Mouse (Mus musculus): ENCODE measurements around the gene Porcn. TPM values are rescaled to one million over a fixed set of nuclear protein-coding genes. Genes with fewer than 3 reads are reported as not detected.

The Porcn gene
- polyA plus RNA-seq, 1 experiment from 2014 or later: 50.7 TPM

DNA sequence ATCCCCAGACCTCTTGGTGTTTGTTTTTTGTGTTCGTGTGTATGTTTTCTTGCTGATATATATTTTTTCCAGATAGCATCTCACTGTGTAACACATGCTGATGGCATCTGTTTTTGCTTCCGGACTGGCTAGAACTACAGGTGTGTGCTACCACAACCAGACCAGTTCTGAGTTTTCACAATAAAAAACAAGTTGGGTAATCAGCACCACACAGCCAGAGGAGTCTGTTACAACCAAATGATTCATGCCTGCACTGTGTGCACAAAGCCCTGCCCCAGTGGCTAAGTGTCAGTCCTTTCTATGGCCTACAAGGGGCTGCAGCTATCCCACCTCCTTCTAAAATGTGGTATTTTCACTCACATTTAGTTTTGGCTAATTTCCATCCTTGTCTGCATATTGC, 30.4 kb upstream of the Porcn start:
- no peaks in the 10 kb centered on the region for H3K27me3 ChIP-seq (replicated peaks; ENCODE audit: control insufficient read depth, insufficient read depth, low read length)
- no peaks in the 10 kb centered on the region for H3K9me3 ChIP-seq (ENCODE audit: control insufficient read depth, low read length)
- H3K4me1 ChIP-seq (ENCODE audit: control insufficient read depth, insufficient read depth, low read depth, low read length): no peaks in the 10 kb centered on the region
- ATAC-seq: no peak
- H3K4me3 ChIP-seq (ENCODE audit: low read length): no peak overlapping the region
- no peak overlapping the region for H3K27ac ChIP-seq (ENCODE audit: low read depth, low read length)
- no peak overlapping the region for H3K9ac ChIP-seq (ENCODE audit: low read depth, low read length)
- 86% methylated on average over 2 of the region's 2 CpGs for whole genome bisulfite sequencing
- no peak overlapping the region for H3K4me2 ChIP-seq (ENCODE audit: low read length)
- peaks cover 3% of the 10 kb centered on the region; the same call in 1 of the 2 replicates for H3K36me3 ChIP-seq (ENCODE audit: control insufficient read depth, insufficient read depth, low read length)

GRCm38 (mm10) chrX:8233602-8234001, 27.3 kb upstream of the Porcn start:
- no peak for ATAC-seq
- no peaks in the 10 kb centered on the region for H3K36me3 ChIP-seq (ENCODE audit: control insufficient read depth, insufficient read depth, low read length)
- no peak overlapping the region for H3K27ac ChIP-seq (ENCODE audit: low read depth, low read length)
- no peak overlapping the region for H3K9ac ChIP-seq (ENCODE audit: low read depth, low read length)
- H3K9me3 ChIP-seq (ENCODE audit: control insufficient read depth, low read length): no peaks in the 10 kb centered on the region
- no peaks in the 10 kb centered on the region for H3K4me1 ChIP-seq (ENCODE audit: control insufficient read depth, insufficient read depth, low read depth, low read length)
- WGBS: 88% methylated on average over 3 of the region's 3 CpGs
- H3K4me3 ChIP-seq (ENCODE audit: low read length): no peak overlapping the region
- no peaks in the 10 kb centered on the region for H3K27me3 ChIP-seq (replicated peaks; ENCODE audit: control insufficient read depth, insufficient read depth, low read length)
- no peak overlapping the region for H3K4me2 ChIP-seq (ENCODE audit: low read length)

DNA sequence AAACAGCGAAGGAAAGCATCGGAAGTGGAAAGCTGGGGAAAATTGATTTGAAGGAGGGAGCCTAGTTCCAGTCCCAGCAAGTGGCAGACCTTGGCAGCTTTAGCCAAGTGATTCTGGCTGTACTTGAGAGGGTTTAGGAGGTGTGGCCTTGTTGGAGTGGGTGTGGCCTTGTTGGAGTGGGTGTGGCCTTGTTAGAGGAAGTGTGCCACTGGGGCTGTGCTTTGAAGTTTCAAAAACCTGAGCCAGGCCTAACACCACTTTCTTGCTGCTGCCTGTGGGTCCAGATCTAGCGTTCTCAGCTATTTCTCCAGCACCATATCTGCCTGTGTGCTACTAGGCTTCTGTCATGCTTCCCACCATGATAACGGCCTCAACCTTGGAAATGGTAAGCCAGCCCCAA, 23.9 kb upstream of the Porcn start:
- Histone ChIP-seq H3K4me2 (ENCODE audit: low read length) (no peak overlapping the region), H3K4me1 (ENCODE audit: control insufficient read depth, insufficient read depth, low read depth, low read length) (no peaks in the 10 kb centered on the region), H3K27ac (ENCODE audit: low read depth, low read length) (no peak overlapping the region), H3K9me3 (ENCODE audit: control insufficient read depth, low read length) (no peaks in the 10 kb centered on the region), H3K4me3 (ENCODE audit: low read length) (no peak overlapping the region), H3K9ac (ENCODE audit: low read depth, low read length) (no peak overlapping the region), H3K27me3 (replicated peaks; ENCODE audit: control insufficient read depth, insufficient read depth, low read length) (no peaks in the 10 kb centered on the region), H3K36me3 (ENCODE audit: control insufficient read depth, insufficient read depth, low read length) (no peaks in the 10 kb centered on the region)
- 72% methylated on average over 4 of the region's 4 CpGs for WGBS
- no peak for ATAC-seq

DNA sequence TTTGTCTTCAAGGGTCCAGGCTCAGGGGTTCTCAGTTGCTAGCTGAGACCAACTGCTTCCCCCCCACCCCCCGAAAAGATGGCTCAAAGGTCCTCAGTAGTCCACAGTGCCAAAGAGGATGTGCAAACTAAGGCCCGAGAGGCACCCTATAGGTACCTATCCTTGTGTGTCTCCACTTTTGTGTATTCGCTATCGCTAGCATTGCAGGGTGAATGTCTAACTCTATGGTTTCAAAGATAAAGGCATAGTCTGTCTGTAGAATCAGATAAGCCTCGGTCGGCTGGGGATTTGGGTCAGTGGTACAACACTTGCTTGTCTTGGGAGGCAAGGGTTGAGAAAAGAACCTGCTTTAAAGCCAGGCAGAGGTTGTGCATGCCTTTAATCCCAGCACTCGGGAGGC, 17.1 kb upstream of the Porcn start:
- Histone ChIP-seq H3K4me2 (ENCODE audit: low read length) (no peak overlapping the region), H3K4me1 (ENCODE audit: control insufficient read depth, insufficient read depth, low read depth, low read length) (no peaks in the 10 kb centered on the region), H3K4me3 (ENCODE audit: low read length) (no peak overlapping the region), H3K27me3 (replicated peaks; ENCODE audit: control insufficient read depth, insufficient read depth, low read length) (no peaks in the 10 kb centered on the region), H3K36me3 (ENCODE audit: control insufficient read depth, insufficient read depth, low read length) (no peaks in the 10 kb centered on the region), H3K9ac (ENCODE audit: low read depth, low read length) (no peak overlapping the region), H3K9me3 (ENCODE audit: control insufficient read depth, low read length) (no peaks in the 10 kb centered on the region), H3K27ac (ENCODE audit: low read depth, low read length) (no peak overlapping the region)
- 94% methylated on average over 7 of the region's 7 CpGs for WGBS
- no peak for ATAC-seq

DNA sequence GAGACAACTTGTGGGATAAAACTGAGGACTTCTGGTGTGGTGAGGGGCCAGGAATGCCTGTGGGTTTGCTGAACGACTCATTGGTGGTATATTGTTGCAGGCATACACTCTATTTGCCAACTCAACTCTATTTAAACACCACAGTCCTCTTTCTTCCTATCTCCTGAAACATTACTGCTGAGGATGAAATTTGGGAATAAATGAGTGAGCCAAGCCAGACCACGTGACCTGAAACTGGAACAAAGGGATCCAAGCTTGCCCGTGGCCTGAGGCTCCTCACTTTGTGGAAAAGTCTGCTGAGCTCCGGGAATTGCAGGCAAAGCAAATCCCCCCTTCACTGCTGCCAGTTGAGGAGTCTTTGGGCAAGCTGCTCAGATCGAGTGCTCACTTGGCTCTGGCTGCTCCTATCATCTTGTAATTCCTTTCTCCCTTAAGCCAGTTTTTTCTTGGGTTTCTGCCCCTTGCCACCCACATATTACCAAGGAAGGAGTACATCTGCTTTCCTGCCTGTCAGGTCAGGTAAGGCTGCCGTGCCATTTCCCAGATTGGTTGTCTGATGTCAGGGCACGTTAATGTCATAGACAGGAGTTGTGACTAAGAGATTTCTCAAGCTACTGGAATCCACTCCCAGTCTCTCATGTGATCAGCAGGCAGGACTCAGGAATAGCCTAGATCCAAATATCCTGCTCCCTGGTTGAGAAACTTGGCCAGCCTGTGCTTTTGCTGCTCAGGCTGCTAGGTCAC, 16.5 kb upstream of the Porcn start:
- ATAC-seq: no peak
- H3K27me3 ChIP-seq (replicated peaks; ENCODE audit: control insufficient read depth, insufficient read depth, low read length): no peaks in the 10 kb centered on the region
- H3K4me1 ChIP-seq (ENCODE audit: control insufficient read depth, insufficient read depth, low read depth, low read length): no peaks in the 10 kb centered on the region
- WGBS: 56% methylated on average over 7 of the region's 7 CpGs
- no peak overlapping the region for H3K4me3 ChIP-seq (ENCODE audit: low read length)
- H3K4me2 ChIP-seq (ENCODE audit: low read length): no peak overlapping the region
- H3K9me3 ChIP-seq (ENCODE audit: control insufficient read depth, low read length): no peaks in the 10 kb centered on the region
- H3K9ac ChIP-seq (ENCODE audit: low read depth, low read length): no peak overlapping the region
- H3K27ac ChIP-seq (ENCODE audit: low read depth, low read length): no peak overlapping the region
- no peaks in the 10 kb centered on the region for H3K36me3 ChIP-seq (ENCODE audit: control insufficient read depth, insufficient read depth, low read length)

GRCm38 (mm10) chrX:8222296-8222677, 16.0 kb upstream of the Porcn start:
- 70% methylated on average over 3 of the region's 3 CpGs for WGBS
- no peak for ATAC-seq
- no peaks in the 10 kb centered on the region for H3K4me1 ChIP-seq (ENCODE audit: control insufficient read depth, insufficient read depth, low read depth, low read length)
- H3K9me3 ChIP-seq (ENCODE audit: control insufficient read depth, low read length): no peaks in the 10 kb centered on the region
- no peak overlapping the region for H3K4me3 ChIP-seq (ENCODE audit: low read length)
- no peak overlapping the region for H3K4me2 ChIP-seq (ENCODE audit: low read length)
- H3K27me3 ChIP-seq (replicated peaks; ENCODE audit: control insufficient read depth, insufficient read depth, low read length): no peaks in the 10 kb centered on the region
- no peak overlapping the region for H3K9ac ChIP-seq (ENCODE audit: low read depth, low read length)
- H3K27ac ChIP-seq (ENCODE audit: low read depth, low read length): no peak overlapping the region
- no peaks in the 10 kb centered on the region for H3K36me3 ChIP-seq (ENCODE audit: control insufficient read depth, insufficient read depth, low read length)

DNA sequence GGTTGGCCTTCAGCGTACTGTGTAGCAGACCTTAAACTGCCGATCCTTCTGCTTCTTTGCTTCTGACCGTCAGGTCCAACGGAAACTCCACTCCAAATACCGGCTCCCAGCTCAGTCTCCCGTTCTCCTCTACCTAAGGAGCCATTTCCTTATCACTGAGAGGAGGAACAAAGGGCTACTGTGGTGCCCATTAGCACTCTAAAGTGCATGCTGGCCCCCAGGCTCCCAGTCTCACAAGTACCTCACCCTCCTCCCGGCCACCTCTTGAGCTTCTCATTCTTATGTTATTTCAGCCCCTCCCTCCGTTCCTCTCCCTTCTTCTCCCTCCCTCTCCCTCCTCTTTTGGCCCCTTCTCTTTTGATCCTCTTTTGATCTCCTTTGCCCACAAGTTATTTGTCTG, 13.3 kb upstream of the Porcn start:
- Histone ChIP-seq H3K9ac (ENCODE audit: low read depth, low read length) (no peak overlapping the region), H3K9me3 (ENCODE audit: control insufficient read depth, low read length) (no peaks in the 10 kb centered on the region), H3K4me1 (ENCODE audit: control insufficient read depth, insufficient read depth, low read depth, low read length) (no peaks in the 10 kb centered on the region), H3K27ac (ENCODE audit: low read depth, low read length) (no peak overlapping the region), H3K36me3 (ENCODE audit: control insufficient read depth, insufficient read depth, low read length) (no peaks in the 10 kb centered on the region), H3K27me3 (replicated peaks; ENCODE audit: control insufficient read depth, insufficient read depth, low read length) (no peaks in the 10 kb centered on the region), H3K4me2 (ENCODE audit: low read length) (no peak overlapping the region), H3K4me3 (ENCODE audit: low read length) (no peak overlapping the region)
- no peak for ATAC-seq
- 42% methylated on average over 8 of the region's 8 CpGs for WGBS

DNA sequence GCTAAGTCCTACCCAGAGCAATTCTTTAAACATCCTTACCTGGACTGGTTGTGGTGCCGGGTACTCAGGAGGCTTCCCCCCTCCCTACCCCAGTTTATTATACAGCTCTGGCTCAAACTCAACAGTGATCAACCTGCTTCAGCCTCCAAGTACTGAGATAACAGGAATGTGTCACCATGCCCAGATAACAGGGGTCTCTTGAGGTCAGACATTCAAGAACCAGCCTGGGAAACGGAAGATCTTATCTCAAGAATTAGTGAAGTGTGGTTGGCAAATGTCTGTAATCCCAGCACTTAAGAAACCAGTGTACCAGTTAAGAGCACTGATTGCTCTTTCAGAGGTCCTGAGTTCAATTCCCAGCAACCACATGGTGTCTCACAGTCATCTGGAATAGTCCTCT, 11.8 kb upstream of the Porcn start:
- 93% methylated on average over 2 of the region's 2 CpGs for WGBS
- no peak overlapping the region for H3K4me2 ChIP-seq (ENCODE audit: low read length)
- no peak for ATAC-seq
- no peaks in the 10 kb centered on the region for H3K4me1 ChIP-seq (ENCODE audit: control insufficient read depth, insufficient read depth, low read depth, low read length)
- no peaks in the 10 kb centered on the region for H3K27me3 ChIP-seq (replicated peaks; ENCODE audit: control insufficient read depth, insufficient read depth, low read length)
- H3K9ac ChIP-seq (ENCODE audit: low read depth, low read length): no peak overlapping the region
- no peaks in the 10 kb centered on the region for H3K36me3 ChIP-seq (ENCODE audit: control insufficient read depth, insufficient read depth, low read length)
- no peaks in the 10 kb centered on the region for H3K9me3 ChIP-seq (ENCODE audit: control insufficient read depth, low read length)
- no peak overlapping the region for H3K27ac ChIP-seq (ENCODE audit: low read depth, low read length)
- no peak overlapping the region for H3K4me3 ChIP-seq (ENCODE audit: low read length)

DNA sequence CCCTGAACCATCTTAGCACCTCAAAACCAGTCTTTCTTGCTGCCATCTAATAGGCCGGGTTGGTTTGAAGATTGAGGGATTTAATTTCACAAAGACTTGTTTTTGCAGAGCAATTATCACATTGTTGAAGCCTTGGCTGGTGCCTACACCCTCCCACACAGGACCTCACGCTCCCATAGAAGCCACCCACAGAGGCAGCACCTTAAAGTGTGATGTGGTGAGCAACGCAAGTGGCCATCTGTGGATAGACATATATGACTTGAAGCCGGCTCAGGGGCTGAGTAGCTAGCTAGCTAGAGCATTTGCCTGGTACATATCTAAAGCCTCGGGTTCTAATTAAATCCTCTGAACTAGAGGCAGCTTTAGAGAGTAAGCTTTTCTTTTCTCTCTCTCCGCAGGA, 11.1 kb upstream of the Porcn start:
- no peaks in the 10 kb centered on the region for H3K4me1 ChIP-seq (ENCODE audit: control insufficient read depth, insufficient read depth, low read depth, low read length)
- 49% methylated on average over 6 of the region's 6 CpGs for WGBS
- H3K4me2 ChIP-seq (ENCODE audit: low read length): no peak overlapping the region
- no peak overlapping the region for H3K9ac ChIP-seq (ENCODE audit: low read depth, low read length)
- no peak overlapping the region for H3K4me3 ChIP-seq (ENCODE audit: low read length)
- no peak overlapping the region for H3K27ac ChIP-seq (ENCODE audit: low read depth, low read length)
- no peak for ATAC-seq
- no peaks in the 10 kb centered on the region for H3K9me3 ChIP-seq (ENCODE audit: control insufficient read depth, low read length)
- no peaks in the 10 kb centered on the region for H3K27me3 ChIP-seq (replicated peaks; ENCODE audit: control insufficient read depth, insufficient read depth, low read length)
- H3K36me3 ChIP-seq (ENCODE audit: control insufficient read depth, insufficient read depth, low read length): no peaks in the 10 kb centered on the region
